Comparison of ENCODE assay signal across 8 mouse cellular contexts in the genomic region with DNA sequence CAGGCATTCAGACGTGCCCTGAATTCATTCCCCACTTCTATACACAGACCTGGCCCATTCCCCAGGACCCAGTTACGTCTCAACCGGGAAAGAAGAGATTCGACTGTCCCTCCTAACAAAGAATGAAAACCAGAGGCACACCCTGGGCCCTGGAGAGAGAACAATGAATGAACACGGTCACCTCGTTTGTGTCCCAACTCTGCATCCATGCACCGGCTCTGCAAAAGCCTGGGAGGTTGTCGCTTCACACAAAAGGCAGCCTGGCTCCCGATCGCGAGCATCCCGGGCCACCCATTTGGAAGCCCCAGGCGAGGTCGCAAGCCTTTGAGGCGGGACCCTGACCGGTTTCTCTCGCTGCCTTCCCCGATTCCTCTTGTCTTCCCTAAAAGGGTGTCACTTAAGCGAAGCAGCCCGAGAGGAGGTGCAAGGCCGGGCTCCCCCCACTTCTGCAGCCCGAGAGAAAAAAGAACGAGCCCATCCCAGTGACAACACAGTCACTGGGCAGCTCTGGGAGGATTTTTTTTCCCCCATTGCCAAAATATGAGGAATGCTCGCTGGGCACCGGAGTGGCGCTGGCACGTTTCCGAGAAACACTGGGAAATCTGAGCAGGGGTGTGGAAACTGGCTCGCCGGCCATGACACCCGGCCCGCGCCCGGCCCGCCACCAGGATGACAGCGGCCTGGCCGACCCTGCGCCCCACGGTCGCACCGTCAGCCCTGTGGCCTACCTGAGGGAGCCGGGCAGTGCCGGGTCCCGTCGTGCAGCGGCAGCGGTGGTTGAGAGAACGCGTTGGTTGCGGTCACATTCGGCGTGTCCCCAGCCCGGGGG. TPM values are rescaled to one million over a fixed set of nuclear protein-coding genes. Genes with fewer than 3 reads are reported as not detected.
DNase-seq lines count a peak whose midpoint lies in the region; ATAC-seq and TF ChIP-seq lines count a peak whose summit lies in the region.

No protein-coding gene starts in this region.

- H3K36me3 ChIP-seq in embryonic facial prominence, embryonic 14.5 days (ENCODE audit: control insufficient read depth, insufficient read depth, low read length) = no peaks in the 10 kb centered on the region
- H3K36me3 ChIP-seq in kidney, adult 2 months (ENCODE audit: control insufficient read depth, insufficient read depth, low read length) = no peaks in the 10 kb centered on the region
- no peaks in the 10 kb centered on the region for H3K36me3 ChIP-seq in limb, embryonic 14.5 days (ENCODE audit: control insufficient read depth, insufficient read depth, low read length)
- H3K36me3 ChIP-seq in midbrain, embryonic 14.5 days (ENCODE audit: control insufficient read depth, insufficient read depth, low read length) = no peaks in the 10 kb centered on the region

- peak overlapping the region; percentile 99 for H3K27ac ChIP-seq in embryonic facial prominence, embryonic 14.5 days (replicated peaks; ENCODE audit: low read depth, low read length)
- peak overlapping the region; percentile 99 for H3K27ac ChIP-seq in kidney, adult 2 months (ENCODE audit: insufficient read depth, low read depth, low read length)
- peak overlapping the region; percentile 99 for H3K27ac ChIP-seq in limb, embryonic 14.5 days (replicated peaks; ENCODE audit: low read depth, low read length)
- peak overlapping the region; percentile 98 for H3K27ac ChIP-seq in midbrain, embryonic 14.5 days (replicated peaks; ENCODE audit: low read depth, low read length)

- no peak for TF ChIP-seq CTCF in kidney, adult 2 months (conservative IDR thresholded peaks at IDR 0.05; ENCODE audit: insufficient read depth, insufficient read length, low read depth, low read length)

- H3K4me1 ChIP-seq in embryonic facial prominence, embryonic 14.5 days (ENCODE audit: control insufficient read depth, insufficient read depth, low read length) = peaks cover 20% of the 10 kb centered on the region
- peaks cover 19% of the 10 kb centered on the region for H3K4me1 ChIP-seq in kidney, adult 2 months (ENCODE audit: control insufficient read depth, insufficient read depth, low read length)
- H3K4me1 ChIP-seq in limb, embryonic 14.5 days (ENCODE audit: control insufficient read depth, insufficient read depth, low read length) = peaks cover 14% of the 10 kb centered on the region
- peaks cover 23% of the 10 kb centered on the region for H3K4me1 ChIP-seq in midbrain, embryonic 14.5 days (ENCODE audit: control insufficient read depth, insufficient read depth, low read length)

- no peaks in the 10 kb centered on the region for H3K9me3 ChIP-seq in embryonic facial prominence, embryonic 14.5 days (ENCODE audit: control insufficient read depth, low read length)
- no peaks in the 10 kb centered on the region for H3K9me3 ChIP-seq in limb, embryonic 14.5 days (ENCODE audit: control insufficient read depth, low read length)
- H3K9me3 ChIP-seq in midbrain, embryonic 14.5 days (ENCODE audit: control insufficient read depth, low read length) = no peaks in the 10 kb centered on the region

- under 1% methylated on average over 36 of the region's 53 CpGs for WGBS in embryonic facial prominence, embryonic 14.5 days
- under 1% methylated on average over 53 of the region's 53 CpGs for WGBS in kidney, adult 2 months
- WGBS in limb, embryonic 14.5 days = under 1% methylated on average over 52 of the region's 53 CpGs
- whole genome bisulfite sequencing in midbrain, embryonic 14.5 days = under 1% methylated on average over 53 of the region's 53 CpGs

- TF ChIP-seq POLR2A in kidney, adult 2 months (IDR thresholded peaks at IDR 0.05; ENCODE audit: low read depth, low read length) = no peak
- no peak for TF ChIP-seq POLR2A in limb, embryonic 14.5 days (IDR thresholded peaks at IDR 0.05; ENCODE audit: borderline replicate concordance, extremely low read depth, insufficient read depth, insufficient read length)

- ATAC-seq in embryonic facial prominence, embryonic 14.5 days (ENCODE audit: low read depth) = peak; percentile 48
- peak; percentile 51 for ATAC-seq in limb, embryonic 14.5 days (ENCODE audit: low FRiP score, low read depth)
- peak; percentile 51 for ATAC-seq in midbrain, embryonic 14.5 days (ENCODE audit: low FRiP score, low TSS enrichment)

- H3K4me2 ChIP-seq in embryonic facial prominence, embryonic 14.5 days (ENCODE audit: low read depth, low read length) = peak overlapping the region; percentile 88
- peak overlapping the region; percentile 86 for H3K4me2 ChIP-seq in limb, embryonic 14.5 days (replicated peaks; ENCODE audit: low read depth, low read length, severe bottlenecking)
- peak overlapping the region; percentile 87 for H3K4me2 ChIP-seq in midbrain, embryonic 14.5 days (ENCODE audit: low read length)

- peak overlapping the region; percentile 100 for H3K4me3 ChIP-seq in embryonic facial prominence, embryonic 14.5 days (ENCODE audit: low read depth, low read length)
- H3K4me3 ChIP-seq in kidney, adult 2 months (ENCODE audit: insufficient read depth, low read depth, low read length) = peak overlapping the region; percentile 95
- peak overlapping the region; percentile 94 for H3K4me3 ChIP-seq in limb, embryonic 14.5 days (replicated peaks; ENCODE audit: low read length)
- peak overlapping the region; percentile 99 for H3K4me3 ChIP-seq in midbrain, embryonic 14.5 days (replicated peaks; ENCODE audit: low read depth, low read length)

- no peaks in the 10 kb centered on the region for H3K27me3 ChIP-seq in embryonic facial prominence, embryonic 14.5 days (replicated peaks; ENCODE audit: control insufficient read depth, insufficient read depth, low read length)
- H3K27me3 ChIP-seq in kidney, adult 2 months (replicated peaks; ENCODE audit: control insufficient read depth, insufficient read depth, low read length) = no peaks in the 10 kb centered on the region
- no peaks in the 10 kb centered on the region for H3K27me3 ChIP-seq in limb, embryonic 14.5 days (ENCODE audit: control insufficient read depth, insufficient read depth, low read length)
- H3K27me3 ChIP-seq in midbrain, embryonic 14.5 days (ENCODE audit: control insufficient read depth, insufficient read depth, low read length) = no peaks in the 10 kb centered on the region

- H3K9ac ChIP-seq in embryonic facial prominence, embryonic 14.5 days (ENCODE audit: low read depth, low read length) = peak overlapping the region; percentile 100
- H3K9ac ChIP-seq in limb, embryonic 14.5 days (ENCODE audit: low read depth, low read length, severe bottlenecking) = peak overlapping the region; percentile 99
- H3K9ac ChIP-seq in midbrain, embryonic 14.5 days (replicated peaks; ENCODE audit: low read length) = peak overlapping the region; percentile 100

- DNase-seq in 416B (ENCODE audit: low read depth) = peak; percentile 59
- peak; percentile 85 to 86 for DNase-seq in adrenal gland, postnatal 36 days
- peak; percentile 72 for DNase-seq in embryonic facial prominence, embryonic 14.5 days (ENCODE audit: low spot score)
- peak; percentile 71 for DNase-seq in heart, adult 8-10 months (ENCODE audit: low spot score)
- DNase-seq in kidney, adult 2 months = peak; percentile 80
- DNase-seq in limb, embryonic 14.5 days (ENCODE audit: low spot score) = peak; percentile 52
- DNase-seq in midbrain, embryonic 14.5 days = peak; percentile 70
- DNase-seq in spleen, postnatal 36 days (ENCODE audit: low spot score in 2 of 2) = peak; percentile 55 to 58

RNA-seq across cellular contexts. Expression of gene Raf1, which starts 0.7 kb away (rescaled TPM):
- 100 to 1,000 TPM in 1 of 2 experiments, 10 to 100 TPM in 1; 97.3 to 110 TPM for total RNA-seq in adrenal gland, postnatal 36 days (2021)
- 98.6 and 112 TPM in 2 replicates for polyA plus RNA-seq in embryonic facial prominence, embryonic 14.5 days (2014; fragmentation: Nextera tagmentation; extraction: Ambion mirVana)
- 100 to 1,000 TPM in 3 of 4 experiments, 10 to 100 TPM in 1; 97.6 to 104 (median 102) TPM for total RNA-seq in heart, adult 8-10 months (2022)
- 103 and 106 TPM in 2 replicates for polyA plus RNA-seq in kidney, adult 2 months (2012; rRNA removed)
- 176 and 197 TPM in 2 replicates for polyA plus RNA-seq in limb, embryonic 14.5 days (2012; rRNA removed)
- 120 and 134 TPM in 2 replicates for polyA plus RNA-seq in limb, embryonic 14.5 days (2014; fragmentation: Nextera tagmentation; extraction: Ambion mirVana)
- polyA plus RNA-seq in midbrain, embryonic 14.5 days (2014; fragmentation: Nextera tagmentation; extraction: Ambion mirVana) = 148 and 179 TPM in 2 replicates

Comparison
In these comparisons a context has a peak if more than half of its experiments do, and no peak if none do; other contexts are left out.
1. Peak in every context shown above with its lines: DNase-seq, ATAC-seq, H3K4me3 ChIP-seq and H3K27ac ChIP-seq.